Mouse (Mus musculus) heart, postnatal 0 days (tissue): ENCODE results near the gene Epm2aip1. TPM values are rescaled to one million over a fixed set of nuclear protein-coding genes. Genes with fewer than 3 reads are reported as not detected.

ENCODE experiments used
- ATAC-seq: fragments of 200-750 bp; cut with Nextera tagmentation; 2 replicates; pipeline ENCODE4 v1.8.0; 2017; ENCODE audit warnings: low read depth, moderate number of reproducible peaks, moderate library complexity; ENCODE audit not compliant: insufficient read depth
- DNase-seq: peaks from one replicate; pipeline ENCODE4 v3.0.0-alpha.2; 2016; ENCODE audit warnings: low spot score
- H3K27ac ChIP-seq: fragments of 300-500 bp; sonication (generic); 2 replicates; pipeline ENCODE4 v1.5.1; 2014; ENCODE audit warnings: low read depth, mild to moderate bottlenecking
- H3K27me3 ChIP-seq: fragments of 300-500 bp; sonication (generic); 2 replicates; pipeline ENCODE4 v1.6.1; 2014; ENCODE audit warnings: low read length, mixed read lengths; ENCODE audit not compliant: control insufficient read depth, insufficient read depth
- H3K36me3 ChIP-seq: fragments of 300-500 bp; sonication (generic); replicated peaks from 2 replicates; pipeline ENCODE4 v1.6.1; 2014; ENCODE audit warnings: low read length, mixed read lengths; ENCODE audit not compliant: control insufficient read depth, insufficient read depth
- H3K4me1 ChIP-seq: fragments of 300-500 bp; sonication (generic); 2 replicates; pipeline ENCODE4 v1.6.1; 2014; ENCODE audit warnings: antibody characterized with exemption; ENCODE audit not compliant: control insufficient read depth, insufficient read depth
- H3K4me2 ChIP-seq: fragments of 300-500 bp; sonication (generic); 2 replicates; pipeline ENCODE4 v1.6.1; 2014; ENCODE audit warnings: low read depth, mild to moderate bottlenecking, low read length, moderate library complexity
- H3K4me3 ChIP-seq: fragments of 300-500 bp; sonication (generic); 2 replicates; pipeline ENCODE4 v1.5.1; 2014; ENCODE audit warnings: low read depth, low read length
- H3K9ac ChIP-seq: fragments of 300-500 bp; sonication (generic); replicated peaks from 2 replicates; pipeline ENCODE4 v1.6.1; 2014; ENCODE audit warnings: low read depth, low read length, mixed read lengths
- H3K9me3 ChIP-seq: fragments of 300-500 bp; sonication (generic); replicated peaks from 2 replicates; pipeline ENCODE4 v1.6.1; 2016; ENCODE audit warnings: low read length; ENCODE audit not compliant: control insufficient read depth
- CTCF ChIP-seq: IDR thresholded peaks from 2 replicates; pipeline ENCODE4 v1.5.1; 2016; ENCODE audit warnings: antibody characterized with exemption, control low read depth, low read depth
- EP300 ChIP-seq: IDR thresholded peaks from 2 replicates; pipeline ENCODE4 v1.6.1; 2016; ENCODE audit warnings: antibody characterized with exemption, low read depth
- WGBS: fragments of 180-500 bp; shearing (Covaris S2); extraction: QIAGEN DNeasy Blood & Tissue Kit; methylation state at CpG from one replicate; pipeline ENCODE4 v1.1.7; 2014; 5-methylcytosine and 5-hydroxymethylcytosine counted together
- polyA plus RNA-seq: library from polyadenylated mRNA; unstranded; fragments of >200 nt; fragmentation: Nextera tagmentation; extraction: Ambion mirVana; gene quantifications from 2 replicates; pipeline ENCODE4 v1.2.1, GENCODE M21; 2015
- total RNA-seq: library from RNA; depleted of rRNA; stranded (reverse); fragments of >200 nt; gene quantifications from 2 replicates; pipeline ENCODE4 v1.2.3, GENCODE M21; 2014; ENCODE audit warnings: low replicate concordance

Gene Epm2aip1
- total and polyA plus RNA-seq, 2 experiments from 2014 or later, result 15.6 to 28.2 TPM

DNA sequence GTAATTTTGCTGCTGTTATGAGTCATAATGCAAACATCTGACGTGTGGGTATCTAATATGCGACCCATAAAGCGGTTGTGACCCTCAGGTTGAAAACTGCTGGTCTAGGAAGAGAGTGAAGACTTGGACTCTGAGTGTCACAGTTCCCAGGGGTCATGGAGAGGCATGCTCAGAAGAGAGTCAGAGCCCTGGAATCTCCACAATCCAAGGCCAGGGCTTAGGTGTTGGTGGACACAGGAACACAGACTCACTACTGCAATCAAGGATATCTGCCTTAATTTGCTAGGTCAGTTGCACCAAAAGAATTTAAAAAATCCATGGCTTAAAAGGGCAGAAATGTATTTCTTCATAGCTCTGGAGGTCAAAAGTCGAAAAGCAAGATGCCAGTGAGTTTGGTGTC, 21.5 kb downstream of the Epm2aip1 start:
- Histone ChIP-seq H3K9ac (no peak overlapping the region), H3K36me3 (no peaks in the 10 kb centered on the region), H3K27me3 (no peaks in the 10 kb centered on the region), H3K4me1 (no peaks in the 10 kb centered on the region), H3K27ac (no peak overlapping the region), H3K4me3 (no peak overlapping the region), H3K4me2 (no peak overlapping the region), H3K9me3 (no peaks in the 10 kb centered on the region)
- no peak for ATAC-seq
- no peak for DNase-seq
- TF ChIP-seq EP300 (no peak), CTCF (no peak)
- WGBS, result 74% methylated on average over 4 of the region's 4 CpGs

DNA sequence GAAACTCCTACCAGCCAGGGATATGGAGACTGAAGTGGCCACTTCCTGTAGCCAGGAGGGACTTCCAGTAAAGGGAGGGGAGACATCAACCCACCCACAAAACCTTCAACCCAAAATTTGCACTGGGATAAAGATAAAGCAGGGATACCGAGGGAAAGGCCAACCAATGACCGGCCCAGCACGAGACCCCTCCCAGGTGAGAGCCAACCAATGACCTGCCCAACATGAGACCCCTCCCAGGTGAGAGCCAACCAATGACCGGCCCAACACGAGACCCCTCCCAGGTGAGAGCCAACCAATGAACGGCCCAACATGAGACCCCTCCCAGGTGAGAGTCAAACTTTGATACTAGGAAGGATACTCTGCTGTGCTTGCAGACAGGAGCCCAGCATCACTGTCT, 23.2 kb downstream of the Epm2aip1 start:
- H3K4me3 ChIP-seq, result no peak overlapping the region
- no peak overlapping the region for H3K9ac ChIP-seq
- no peak overlapping the region for H3K27ac ChIP-seq
- no peaks in the 10 kb centered on the region for H3K9me3 ChIP-seq
- no peak overlapping the region for H3K4me2 ChIP-seq
- no peaks in the 10 kb centered on the region for H3K27me3 ChIP-seq
- H3K36me3 ChIP-seq, result no peaks in the 10 kb centered on the region
- DNase-seq (no peak), ATAC-seq (no peak)
- WGBS, result 87% methylated on average over 6 of the region's 6 CpGs
- TF ChIP-seq CTCF (no peak), EP300 (no peak)
- H3K4me1 ChIP-seq, result no peaks in the 10 kb centered on the region

DNA sequence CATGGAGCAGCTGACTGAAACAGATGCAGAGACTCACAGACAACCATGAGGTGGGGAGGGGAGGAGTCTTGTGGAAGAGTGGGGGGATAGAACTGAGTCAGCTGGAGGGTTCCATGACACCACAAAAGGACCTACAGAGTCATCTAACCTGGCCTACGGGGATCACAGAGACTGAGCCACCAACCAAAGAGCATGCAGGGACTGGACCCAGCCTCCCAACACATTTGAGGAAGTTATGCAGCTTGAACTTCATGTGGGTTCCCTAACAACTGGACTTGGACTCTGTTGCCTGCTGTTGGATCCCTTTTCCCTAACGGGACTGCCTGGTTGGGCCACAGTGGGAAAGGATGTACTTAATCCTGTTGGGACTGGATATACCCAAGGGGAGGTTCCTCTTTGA, 23.6 kb downstream of the Epm2aip1 start:
- Histone ChIP-seq H3K4me1 (no peaks in the 10 kb centered on the region), H3K36me3 (no peaks in the 10 kb centered on the region), H3K9me3 (no peaks in the 10 kb centered on the region), H3K4me3 (no peak overlapping the region), H3K27me3 (no peaks in the 10 kb centered on the region), H3K9ac (no peak overlapping the region), H3K27ac (no peak overlapping the region), H3K4me2 (no peak overlapping the region)
- WGBS, result 68% methylated on average over 2 of the region's 2 CpGs
- ATAC-seq (no peak), DNase-seq (no peak)
- TF ChIP-seq EP300 (no peak), CTCF (no peak)

DNA sequence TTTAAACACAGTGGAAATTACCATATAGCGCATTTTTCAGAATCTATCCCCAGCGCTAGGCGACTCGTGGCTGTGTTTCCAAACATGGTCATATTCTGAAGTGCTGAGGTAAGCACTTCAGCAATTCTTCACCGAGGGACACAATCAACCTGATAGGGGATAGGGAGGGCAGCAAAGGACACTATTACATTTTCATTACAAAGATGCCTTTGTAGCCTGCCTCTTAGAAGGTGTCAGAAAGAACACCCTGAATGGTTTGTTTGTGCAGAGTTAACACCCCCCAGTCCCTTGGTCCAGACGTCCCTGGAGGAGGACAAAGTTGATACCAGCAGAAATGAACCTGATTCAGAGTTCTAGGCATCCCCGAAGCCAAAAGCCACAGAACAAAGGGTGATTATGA, 24.7 kb downstream of the Epm2aip1 start:
- DNase-seq, result no peak
- Histone ChIP-seq H3K9ac (no peak overlapping the region), H3K27me3 (no peaks in the 10 kb centered on the region), H3K9me3 (no peaks in the 10 kb centered on the region), H3K27ac (no peak overlapping the region), H3K36me3 (no peaks in the 10 kb centered on the region), H3K4me2 (no peak overlapping the region), H3K4me1 (no peaks in the 10 kb centered on the region), H3K4me3 (no peak overlapping the region)
- ATAC-seq, result no peak
- TF ChIP-seq CTCF (no peak), EP300 (no peak)
- WGBS, result 69% methylated on average over 7 of the region's 7 CpGs

DNA sequence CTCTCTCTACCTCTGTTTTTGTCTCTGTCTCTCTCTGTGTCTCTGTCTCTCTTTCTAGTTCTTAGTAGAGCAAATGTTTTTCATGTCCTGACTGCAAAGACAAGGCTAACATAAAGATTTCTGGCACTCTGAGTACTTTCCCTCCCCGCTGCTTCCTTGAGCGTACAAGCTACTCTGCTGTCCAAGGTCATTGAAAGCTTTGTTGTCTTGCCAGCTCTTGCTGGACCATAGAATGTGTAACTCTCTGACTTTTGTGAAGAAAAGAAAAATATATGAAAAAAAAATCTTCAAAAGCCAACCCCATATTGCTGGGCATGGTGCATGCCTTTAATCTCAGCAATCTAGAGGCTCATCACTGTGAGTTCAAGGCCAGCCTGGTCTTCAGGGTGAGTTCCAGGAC, 26.9 kb downstream of the Epm2aip1 start:
- TF ChIP-seq EP300 (no peak), CTCF (no peak)
- DNase-seq, result no peak
- no peaks in the 10 kb centered on the region for H3K4me1 ChIP-seq
- no peaks in the 10 kb centered on the region for H3K36me3 ChIP-seq
- H3K4me3 ChIP-seq, result no peak overlapping the region
- no peaks in the 10 kb centered on the region for H3K27me3 ChIP-seq
- H3K4me2 ChIP-seq, result no peak overlapping the region
- H3K27ac ChIP-seq, result no peak overlapping the region
- H3K9me3 ChIP-seq, result no peaks in the 10 kb centered on the region
- no peak overlapping the region for H3K9ac ChIP-seq
- no peak for ATAC-seq
- 36% methylated on average over 2 of the region's 2 CpGs for WGBS

DNA sequence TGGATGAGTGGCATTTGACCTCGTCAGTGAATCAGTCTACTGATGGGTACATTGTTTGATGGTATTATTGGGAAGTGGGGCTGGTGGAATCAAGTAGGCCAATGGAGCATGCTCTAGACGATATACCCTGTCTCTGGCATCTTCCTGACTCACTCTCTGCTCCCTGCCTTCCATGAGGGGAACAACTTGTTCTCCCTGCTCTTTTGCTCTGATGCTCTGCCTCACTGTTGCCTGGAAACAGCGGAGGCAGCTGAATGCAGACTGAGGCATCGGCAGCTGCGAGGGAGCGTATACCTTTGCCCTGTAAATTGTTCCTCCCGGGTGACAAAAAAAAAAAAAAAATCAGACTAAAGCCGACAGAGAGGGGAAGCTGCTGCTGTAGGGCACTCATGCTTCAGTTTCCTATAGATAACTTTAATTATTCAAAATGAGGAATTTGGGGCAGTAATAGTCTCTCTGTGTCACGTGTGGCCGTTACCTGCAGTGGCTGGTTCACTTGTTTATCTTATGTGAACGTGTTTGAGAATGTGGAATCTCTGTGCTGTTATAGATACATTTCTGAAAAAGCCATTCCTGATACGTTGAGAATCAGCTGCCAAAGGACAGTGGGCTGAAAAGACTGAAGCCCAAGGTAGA, 30.6 kb downstream of the Epm2aip1 start:
- H3K9me3 ChIP-seq, result no peaks in the 10 kb centered on the region
- no peak overlapping the region for H3K4me2 ChIP-seq
- no peak overlapping the region for H3K4me3 ChIP-seq
- ATAC-seq (no peak), DNase-seq (no peak)
- WGBS, result 70% methylated on average over 12 of the region's 12 CpGs
- no peak overlapping the region for H3K27ac ChIP-seq
- H3K4me1 ChIP-seq, result no peaks in the 10 kb centered on the region
- no peaks in the 10 kb centered on the region for H3K36me3 ChIP-seq
- TF ChIP-seq CTCF, result no peak
- TF ChIP-seq EP300, result no peak
- H3K9ac ChIP-seq, result no peak overlapping the region
- H3K27me3 ChIP-seq, result 0 out of 2 replicates have a peak, but pooled peaks cover 5% of the 10 kb centered on the region
